Mouse (Mus musculus): ENCODE data around the gene Stoml1. TPM values are rescaled to one million over a fixed set of nuclear protein-coding genes. Genes with fewer than 3 reads are reported as not detected.

Stoml1 gene
- polyA plus RNA-seq, 1 experiment from 2014 or later = 37.6 TPM

GRCm38 (mm10) chr9:58228777-58229466 lies 24.0 kb upstream of the Stoml1 start:
- no peaks in the 10 kb centered on the region for H3K36me3 ChIP-seq (ENCODE audit: control insufficient read depth, insufficient read depth, low read length)
- no peak overlapping the region for H3K27ac ChIP-seq (ENCODE audit: low read depth, low read length)
- no peaks in the 10 kb centered on the region for H3K9me3 ChIP-seq (ENCODE audit: control insufficient read depth, low read length)
- WGBS = 94% methylated on average over 9 of the region's 9 CpGs
- no peaks in the 10 kb centered on the region for H3K4me1 ChIP-seq (replicated peaks; ENCODE audit: control insufficient read depth, insufficient read depth, low read length)
- no peak for ATAC-seq (replicated peaks; ENCODE audit: low FRiP score)
- H3K9ac ChIP-seq (ENCODE audit: low read length) = no peak overlapping the region
- no peak for DNase-seq (ENCODE audit: low spot score)
- no peak overlapping the region for H3K4me2 ChIP-seq (ENCODE audit: low read depth, low read length, severe bottlenecking)
- H3K4me3 ChIP-seq (ENCODE audit: low read depth, low read length) = no peak overlapping the region
- H3K27me3 ChIP-seq (ENCODE audit: control insufficient read depth, insufficient read depth, low read length) = no peaks in the 10 kb centered on the region

GRCm38 (mm10) chr9:58231746-58232145 lies 21.2 kb upstream of the Stoml1 start:
- H3K27me3 ChIP-seq (ENCODE audit: control insufficient read depth, insufficient read depth, low read length) = no peaks in the 10 kb centered on the region
- no peaks in the 10 kb centered on the region for H3K9me3 ChIP-seq (ENCODE audit: control insufficient read depth, low read length)
- DNase-seq (ENCODE audit: low spot score) (peak; percentile 20), ATAC-seq (replicated peaks; ENCODE audit: low FRiP score) (no peak)
- no peak overlapping the region for H3K4me2 ChIP-seq (ENCODE audit: low read depth, low read length, severe bottlenecking)
- 80% methylated on average over 6 of the region's 6 CpGs for WGBS
- no peak overlapping the region for H3K4me3 ChIP-seq (ENCODE audit: low read depth, low read length)
- H3K9ac ChIP-seq (ENCODE audit: low read length) = no peak overlapping the region
- no peaks in the 10 kb centered on the region for H3K4me1 ChIP-seq (replicated peaks; ENCODE audit: control insufficient read depth, insufficient read depth, low read length)
- no peak overlapping the region for H3K27ac ChIP-seq (ENCODE audit: low read depth, low read length)
- H3K36me3 ChIP-seq (ENCODE audit: control insufficient read depth, insufficient read depth, low read length) = no peaks in the 10 kb centered on the region

GRCm38 (mm10) chr9:58232374-58232773 lies 20.6 kb upstream of the Stoml1 start:
- DNase-seq (ENCODE audit: low spot score) (peak; percentile 34), ATAC-seq (replicated peaks; ENCODE audit: low FRiP score) (no peak)
- Histone ChIP-seq H3K27ac (ENCODE audit: low read depth, low read length) (no peak overlapping the region), H3K4me3 (ENCODE audit: low read depth, low read length) (no peak overlapping the region), H3K4me2 (ENCODE audit: low read depth, low read length, severe bottlenecking) (no peak overlapping the region), H3K27me3 (ENCODE audit: control insufficient read depth, insufficient read depth, low read length) (no peaks in the 10 kb centered on the region), H3K9ac (ENCODE audit: low read length) (no peak overlapping the region), H3K9me3 (ENCODE audit: control insufficient read depth, low read length) (no peaks in the 10 kb centered on the region), H3K4me1 (replicated peaks; ENCODE audit: control insufficient read depth, insufficient read depth, low read length) (no peaks in the 10 kb centered on the region), H3K36me3 (ENCODE audit: control insufficient read depth, insufficient read depth, low read length) (no peaks in the 10 kb centered on the region)
- 83% methylated on average over 5 of the region's 5 CpGs for WGBS

- Histone ChIP-seq H3K9me3 (ENCODE audit: control insufficient read depth, low read length) (no peaks in the 10 kb centered on the region), H3K4me2 (ENCODE audit: low read depth, low read length, severe bottlenecking) (no peak overlapping the region), H3K4me1 (replicated peaks; ENCODE audit: control insufficient read depth, insufficient read depth, low read length) (no peaks in the 10 kb centered on the region), H3K9ac (ENCODE audit: low read length) (no peak overlapping the region), H3K4me3 (ENCODE audit: low read depth, low read length) (no peak overlapping the region), H3K27me3 (ENCODE audit: control insufficient read depth, insufficient read depth, low read length) (no peaks in the 10 kb centered on the region), H3K36me3 (ENCODE audit: control insufficient read depth, insufficient read depth, low read length) (no peaks in the 10 kb centered on the region), H3K27ac (ENCODE audit: low read depth, low read length) (no peak overlapping the region)
- 97% methylated on average over 28 of the region's 28 CpGs for WGBS
- DNase-seq (ENCODE audit: low spot score) (no peak), ATAC-seq (replicated peaks; ENCODE audit: low FRiP score) (no peak)
These were observed 18.4 kb upstream of the Stoml1 start for GRCm38 (mm10) chr9:58234502-58235015.

GRCm38 (mm10) chr9:58241780-58242485 lies 11.0 kb upstream of the Stoml1 start:
- Histone ChIP-seq H3K9ac (ENCODE audit: low read length) (no peak overlapping the region), H3K27me3 (ENCODE audit: control insufficient read depth, insufficient read depth, low read length) (no peaks in the 10 kb centered on the region), H3K9me3 (ENCODE audit: control insufficient read depth, low read length) (no peaks in the 10 kb centered on the region), H3K27ac (ENCODE audit: low read depth, low read length) (0 out of 2 replicates have a peak overlapping the region, but pooled peaks have one; percentile 25), H3K4me1 (replicated peaks; ENCODE audit: control insufficient read depth, insufficient read depth, low read length) (peaks cover 5% of the 10 kb centered on the region; the same call in 1 of the 2 replicates), H3K36me3 (ENCODE audit: control insufficient read depth, insufficient read depth, low read length) (no peaks in the 10 kb centered on the region), H3K4me3 (ENCODE audit: low read depth, low read length) (no peak overlapping the region), H3K4me2 (ENCODE audit: low read depth, low read length, severe bottlenecking) (no peak overlapping the region)
- DNase-seq (ENCODE audit: low spot score) = peak; percentile 74
- 52% methylated on average over 9 of the region's 9 CpGs for WGBS
- peak; percentile 61; the same call in 1 of the 2 replicates for ATAC-seq (replicated peaks; ENCODE audit: low FRiP score)

- Histone ChIP-seq H3K9me3 (ENCODE audit: control insufficient read depth, low read length) (no peaks in the 10 kb centered on the region), H3K27me3 (ENCODE audit: control insufficient read depth, insufficient read depth, low read length) (no peaks in the 10 kb centered on the region), H3K4me3 (ENCODE audit: low read depth, low read length) (no peak overlapping the region), H3K36me3 (ENCODE audit: control insufficient read depth, insufficient read depth, low read length) (no peaks in the 10 kb centered on the region), H3K4me1 (replicated peaks; ENCODE audit: control insufficient read depth, insufficient read depth, low read length) (peaks cover 5% of the 10 kb centered on the region; the same call in 1 of the 2 replicates), H3K9ac (ENCODE audit: low read length) (no peak overlapping the region), H3K4me2 (ENCODE audit: low read depth, low read length, severe bottlenecking) (no peak overlapping the region), H3K27ac (ENCODE audit: low read depth, low read length) (no peak overlapping the region)
- ATAC-seq (replicated peaks; ENCODE audit: low FRiP score) (no peak), DNase-seq (ENCODE audit: low spot score) (no peak)
- WGBS = 90% methylated on average over 5 of the region's 5 CpGs
These were observed 10.3 kb upstream of the Stoml1 start for GRCm38 (mm10) chr9:58242696-58243095.

GRCm38 (mm10) chr9:58243696-58244095 lies 9.3 kb upstream of the Stoml1 start:
- ATAC-seq (replicated peaks; ENCODE audit: low FRiP score) = no peak
- H3K9ac ChIP-seq (ENCODE audit: low read length) = no peak overlapping the region
- H3K27me3 ChIP-seq (ENCODE audit: control insufficient read depth, insufficient read depth, low read length) = no peaks in the 10 kb centered on the region
- no peak overlapping the region for H3K4me2 ChIP-seq (ENCODE audit: low read depth, low read length, severe bottlenecking)
- WGBS = 90% methylated on average over 6 of the region's 6 CpGs
- H3K4me1 ChIP-seq (replicated peaks; ENCODE audit: control insufficient read depth, insufficient read depth, low read length) = peaks cover 7% of the 10 kb centered on the region; the same call in 1 of the 2 replicates
- H3K4me3 ChIP-seq (ENCODE audit: low read depth, low read length) = no peak overlapping the region
- DNase-seq (ENCODE audit: low spot score) = no peak
- H3K27ac ChIP-seq (ENCODE audit: low read depth, low read length) = no peak overlapping the region
- no peaks in the 10 kb centered on the region for H3K9me3 ChIP-seq (ENCODE audit: control insufficient read depth, low read length)
- no peaks in the 10 kb centered on the region for H3K36me3 ChIP-seq (ENCODE audit: control insufficient read depth, insufficient read depth, low read length)

- no peak overlapping the region for H3K27ac ChIP-seq (ENCODE audit: low read depth, low read length)
- no peak for DNase-seq (ENCODE audit: low spot score)
- no peaks in the 10 kb centered on the region for H3K9me3 ChIP-seq (ENCODE audit: control insufficient read depth, low read length)
- peaks cover 13% of the 10 kb centered on the region for H3K4me1 ChIP-seq (replicated peaks; ENCODE audit: control insufficient read depth, insufficient read depth, low read length)
- H3K27me3 ChIP-seq (ENCODE audit: control insufficient read depth, insufficient read depth, low read length) = no peaks in the 10 kb centered on the region
- WGBS = 85% methylated on average over 4 of the region's 4 CpGs
- no peaks in the 10 kb centered on the region for H3K36me3 ChIP-seq (ENCODE audit: control insufficient read depth, insufficient read depth, low read length)
- H3K4me3 ChIP-seq (ENCODE audit: low read depth, low read length) = no peak overlapping the region
- no peak overlapping the region for H3K9ac ChIP-seq (ENCODE audit: low read length)
- H3K4me2 ChIP-seq (ENCODE audit: low read depth, low read length, severe bottlenecking) = no peak overlapping the region
- ATAC-seq (replicated peaks; ENCODE audit: low FRiP score) = no peak
These were observed 6.8 kb upstream of the Stoml1 start for GRCm38 (mm10) chr9:58246083-58246591.

All from forebrain, embryonic 11.5 days (tissue).